Mouse (Mus musculus): ENCODE data around the gene Polr2f. TPM values are rescaled to one million over a fixed set of nuclear protein-coding genes. Genes with fewer than 3 reads are reported as not detected.

Gene Polr2f
- polyA plus RNA-seq (2014; fragmentation: Nextera tagmentation; extraction: Ambion mirVana) = 336 and 363 TPM in 2 replicates

GRCm38 (mm10) chr15:79140866-79141565, at the start of gene Polr2f, which contains the start of gene 1700088E04Rik:
Gene Polr2f, plus strand, starts transcription at chr15:79141009.
Gene 1700088E04Rik, minus strand, starts transcription at chr15:79141253.
- Histone ChIP-seq H3K9me3 (ENCODE audit: control insufficient read depth, low read length) (no peaks in the 10 kb centered on the region), H3K4me3 (ENCODE audit: low read depth, low read length) (peak within 1 kb of the TSS; percentile 77), H3K36me3 (ENCODE audit: control insufficient read depth, insufficient read depth, low read length) (0 out of 2 replicates have a peak, but pooled peaks cover 3% of the 10 kb centered on the region), H3K27me3 (ENCODE audit: control insufficient read depth, insufficient read depth, low read length) (no peaks in the 10 kb centered on the region), H3K4me2 (replicated peaks; ENCODE audit: low read depth, low read length) (peak within 1 kb of the TSS; percentile 67), H3K27ac (ENCODE audit: low read depth, low read length) (no peak within 1 kb of the TSS), H3K9ac (ENCODE audit: low read depth, low read length) (peak within 1 kb of the TSS; percentile 67), H3K4me1 (replicated peaks; ENCODE audit: control insufficient read depth, insufficient read depth, low read length) (0 out of 2 replicates have a peak, but pooled peaks cover 2% of the 10 kb centered on the region)
- ATAC-seq (ENCODE audit: low FRiP score) (peak; percentile 89), DNase-seq (ENCODE audit: low spot score) (peak; percentile 99)
- WGBS = under 1% methylated on average over 57 of the region's 57 CpGs

DNA sequence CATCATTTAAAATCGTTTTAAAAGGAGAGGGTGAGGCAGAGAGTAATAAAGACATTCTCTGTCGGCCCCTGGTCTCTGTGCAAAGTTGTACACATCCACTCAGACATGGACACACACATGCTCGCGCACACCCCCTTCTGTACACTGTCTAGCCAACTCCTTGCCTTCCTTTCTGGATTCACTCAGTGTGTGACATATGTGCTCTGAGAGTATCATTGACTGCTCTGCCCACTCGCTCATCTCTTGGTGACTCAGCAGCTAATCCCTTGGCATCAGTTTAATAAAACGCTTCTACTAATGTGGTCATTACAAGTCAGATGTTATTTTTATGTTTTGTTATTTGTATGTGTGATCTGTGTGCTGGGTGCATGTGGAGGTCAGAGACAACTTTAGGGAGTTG, 48.5 kb upstream of the Polr2f start:
- no peak overlapping the region for H3K27ac ChIP-seq (ENCODE audit: low read depth, low read length)
- H3K4me1 ChIP-seq (replicated peaks; ENCODE audit: control insufficient read depth, insufficient read depth, low read length) = 0 out of 2 replicates have a peak, but pooled peaks cover under 1% of the 10 kb centered on the region
- ATAC-seq (ENCODE audit: low FRiP score) (no peak), DNase-seq (ENCODE audit: low spot score) (no peak)
- H3K27me3 ChIP-seq (ENCODE audit: control insufficient read depth, insufficient read depth, low read length) = no peaks in the 10 kb centered on the region
- WGBS = 95% methylated on average over 6 of the region's 6 CpGs
- peaks cover 16% of the 10 kb centered on the region for H3K36me3 ChIP-seq (ENCODE audit: control insufficient read depth, insufficient read depth, low read length)
- no peaks in the 10 kb centered on the region for H3K9me3 ChIP-seq (ENCODE audit: control insufficient read depth, low read length)
- H3K9ac ChIP-seq (ENCODE audit: low read depth, low read length) = no peak overlapping the region
- no peak overlapping the region for H3K4me3 ChIP-seq (ENCODE audit: low read depth, low read length)
- H3K4me2 ChIP-seq (replicated peaks; ENCODE audit: low read depth, low read length) = no peak overlapping the region

DNA sequence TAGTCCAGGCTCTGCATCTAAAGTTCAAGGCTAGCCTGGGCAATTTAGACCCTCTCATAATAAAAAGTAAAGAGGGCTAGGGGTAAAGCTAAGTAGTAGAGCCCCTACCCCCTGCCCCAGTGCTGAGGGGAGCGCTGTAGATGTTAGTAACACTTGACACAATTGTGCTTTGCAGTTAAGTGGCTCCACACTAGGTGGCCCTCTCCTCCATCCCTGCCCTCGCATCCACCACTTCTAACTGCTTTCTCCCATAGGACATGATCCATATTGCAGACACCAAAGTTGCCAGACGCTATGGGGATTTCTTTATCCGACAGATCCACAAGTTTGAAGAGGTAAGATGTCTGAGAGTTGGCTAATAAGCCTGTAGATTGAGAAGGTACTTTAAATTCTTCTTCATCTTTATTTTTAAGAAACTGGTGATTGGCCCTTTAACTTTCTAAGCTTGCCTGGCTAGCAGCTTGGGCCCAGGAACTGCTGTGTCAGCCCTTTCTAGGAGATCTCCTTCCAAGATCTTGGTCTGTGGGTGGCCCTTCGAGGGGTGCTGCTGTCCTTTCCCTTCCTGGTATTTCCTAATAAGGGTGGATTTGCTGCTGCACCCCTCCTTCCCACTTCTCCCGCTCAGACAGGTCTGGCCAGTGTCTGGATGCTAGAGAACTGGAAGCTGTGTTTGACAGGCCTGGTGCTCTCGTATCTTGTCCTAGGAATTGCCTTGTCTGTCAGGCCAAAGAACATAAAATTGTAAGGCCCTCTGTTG, 47.5 kb upstream of the Polr2f start:
- Histone ChIP-seq H3K4me3 (ENCODE audit: low read depth, low read length) (no peak overlapping the region), H3K9me3 (ENCODE audit: control insufficient read depth, low read length) (no peaks in the 10 kb centered on the region), H3K27ac (ENCODE audit: low read depth, low read length) (no peak overlapping the region), H3K4me1 (replicated peaks; ENCODE audit: control insufficient read depth, insufficient read depth, low read length) (0 out of 2 replicates have a peak, but pooled peaks cover 2% of the 10 kb centered on the region), H3K27me3 (ENCODE audit: control insufficient read depth, insufficient read depth, low read length) (no peaks in the 10 kb centered on the region), H3K36me3 (ENCODE audit: control insufficient read depth, insufficient read depth, low read length) (peaks cover 16% of the 10 kb centered on the region), H3K9ac (ENCODE audit: low read depth, low read length) (no peak overlapping the region), H3K4me2 (replicated peaks; ENCODE audit: low read depth, low read length) (no peak overlapping the region)
- DNase-seq (ENCODE audit: low spot score) (peak; percentile 21), ATAC-seq (ENCODE audit: low FRiP score) (no peak)
- 82% methylated on average over 7 of the region's 7 CpGs for WGBS

GRCm38 (mm10) chr15:79095483-79095882, 45.3 kb upstream of the Polr2f start:
- Histone ChIP-seq H3K9ac (ENCODE audit: low read depth, low read length) (no peak overlapping the region), H3K27me3 (ENCODE audit: control insufficient read depth, insufficient read depth, low read length) (no peaks in the 10 kb centered on the region), H3K4me2 (replicated peaks; ENCODE audit: low read depth, low read length) (no peak overlapping the region), H3K9me3 (ENCODE audit: control insufficient read depth, low read length) (no peaks in the 10 kb centered on the region), H3K4me3 (ENCODE audit: low read depth, low read length) (no peak overlapping the region), H3K27ac (ENCODE audit: low read depth, low read length) (no peak overlapping the region), H3K4me1 (replicated peaks; ENCODE audit: control insufficient read depth, insufficient read depth, low read length) (0 out of 2 replicates have a peak, but pooled peaks cover 2% of the 10 kb centered on the region), H3K36me3 (ENCODE audit: control insufficient read depth, insufficient read depth, low read length) (peaks cover 11% of the 10 kb centered on the region)
- DNase-seq (ENCODE audit: low spot score) = no peak
- WGBS = 91% methylated on average over 5 of the region's 5 CpGs
- no peak for ATAC-seq (ENCODE audit: low FRiP score)

- 75% methylated on average over 3 of the region's 3 CpGs for WGBS
- Histone ChIP-seq H3K27me3 (ENCODE audit: control insufficient read depth, insufficient read depth, low read length) (no peaks in the 10 kb centered on the region), H3K4me3 (ENCODE audit: low read depth, low read length) (no peak overlapping the region), H3K9me3 (ENCODE audit: control insufficient read depth, low read length) (no peaks in the 10 kb centered on the region), H3K27ac (ENCODE audit: low read depth, low read length) (no peak overlapping the region), H3K9ac (ENCODE audit: low read depth, low read length) (no peak overlapping the region), H3K36me3 (ENCODE audit: control insufficient read depth, insufficient read depth, low read length) (peaks cover 5% of the 10 kb centered on the region; the same call in 1 of the 2 replicates), H3K4me2 (replicated peaks; ENCODE audit: low read depth, low read length) (no peak overlapping the region), H3K4me1 (replicated peaks; ENCODE audit: control insufficient read depth, insufficient read depth, low read length) (0 out of 2 replicates have a peak, but pooled peaks cover 2% of the 10 kb centered on the region)
- no peak for DNase-seq (ENCODE audit: low spot score)
- ATAC-seq (ENCODE audit: low FRiP score) = no peak
These were observed 44.3 kb upstream of the Polr2f start for GRCm38 (mm10) chr15:79096556-79096955.

- H3K27me3 ChIP-seq (ENCODE audit: control insufficient read depth, insufficient read depth, low read length) = no peaks in the 10 kb centered on the region
- 51% methylated on average over 2 of the region's 2 CpGs for WGBS
- H3K9ac ChIP-seq (ENCODE audit: low read depth, low read length) = no peak overlapping the region
- no peak overlapping the region for H3K27ac ChIP-seq (ENCODE audit: low read depth, low read length)
- 0 out of 2 replicates have a peak, but pooled peaks cover 2% of the 10 kb centered on the region for H3K4me1 ChIP-seq (replicated peaks; ENCODE audit: control insufficient read depth, insufficient read depth, low read length)
- H3K9me3 ChIP-seq (ENCODE audit: control insufficient read depth, low read length) = no peaks in the 10 kb centered on the region
- no peak overlapping the region for H3K4me2 ChIP-seq (replicated peaks; ENCODE audit: low read depth, low read length)
- 0 out of 2 replicates have a peak, but pooled peaks cover 5% of the 10 kb centered on the region for H3K36me3 ChIP-seq (ENCODE audit: control insufficient read depth, insufficient read depth, low read length)
- no peak overlapping the region for H3K4me3 ChIP-seq (ENCODE audit: low read depth, low read length)
- ATAC-seq (ENCODE audit: low FRiP score) (no peak), DNase-seq (ENCODE audit: low spot score) (no peak)
These were observed 43.7 kb upstream of the Polr2f start for GRCm38 (mm10) chr15:79097135-79097534.

GRCm38 (mm10) chr15:79097611-79098025, 43.2 kb upstream of the Polr2f start:
- no peak overlapping the region for H3K9ac ChIP-seq (ENCODE audit: low read depth, low read length)
- no peak overlapping the region for H3K4me3 ChIP-seq (ENCODE audit: low read depth, low read length)
- H3K36me3 ChIP-seq (ENCODE audit: control insufficient read depth, insufficient read depth, low read length) = 0 out of 2 replicates have a peak, but pooled peaks cover 5% of the 10 kb centered on the region
- WGBS = 67% methylated on average over 6 of the region's 6 CpGs
- no peaks in the 10 kb centered on the region for H3K9me3 ChIP-seq (ENCODE audit: control insufficient read depth, low read length)
- no peak overlapping the region for H3K27ac ChIP-seq (ENCODE audit: low read depth, low read length)
- ATAC-seq (ENCODE audit: low FRiP score) = no peak
- H3K27me3 ChIP-seq (ENCODE audit: control insufficient read depth, insufficient read depth, low read length) = no peaks in the 10 kb centered on the region
- no peak overlapping the region for H3K4me2 ChIP-seq (replicated peaks; ENCODE audit: low read depth, low read length)
- 0 out of 2 replicates have a peak, but pooled peaks cover 2% of the 10 kb centered on the region for H3K4me1 ChIP-seq (replicated peaks; ENCODE audit: control insufficient read depth, insufficient read depth, low read length)
- DNase-seq (ENCODE audit: low spot score) = no peak

DNA sequence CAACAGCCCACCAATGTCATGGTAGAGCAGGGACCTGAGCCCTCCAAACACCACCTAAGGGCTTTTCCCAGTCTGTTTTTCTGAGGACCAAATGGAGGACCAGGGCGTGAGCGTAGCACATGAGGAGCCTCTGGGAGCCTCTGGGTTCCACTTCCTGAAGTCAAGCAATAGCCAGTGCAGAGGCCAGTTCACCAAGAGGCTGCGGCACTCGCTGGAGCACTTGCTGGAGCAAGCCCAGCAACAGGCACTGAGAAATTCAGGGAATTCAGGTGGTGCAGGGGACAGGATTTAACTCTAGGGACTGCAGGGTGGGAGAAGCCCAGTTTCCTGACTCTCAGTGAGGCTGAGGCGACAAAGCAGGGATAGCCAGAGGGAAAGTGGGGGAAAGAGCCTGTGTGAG, 42.6 kb upstream of the Polr2f start:
- no peak for ATAC-seq (ENCODE audit: low FRiP score)
- 0 out of 2 replicates have a peak, but pooled peaks cover 5% of the 10 kb centered on the region for H3K36me3 ChIP-seq (ENCODE audit: control insufficient read depth, insufficient read depth, low read length)
- 0 out of 2 replicates have a peak, but pooled peaks cover 2% of the 10 kb centered on the region for H3K4me1 ChIP-seq (replicated peaks; ENCODE audit: control insufficient read depth, insufficient read depth, low read length)
- H3K27me3 ChIP-seq (ENCODE audit: control insufficient read depth, insufficient read depth, low read length) = no peaks in the 10 kb centered on the region
- H3K27ac ChIP-seq (ENCODE audit: low read depth, low read length) = no peak overlapping the region
- DNase-seq (ENCODE audit: low spot score) = no peak
- H3K4me2 ChIP-seq (replicated peaks; ENCODE audit: low read depth, low read length) = no peak overlapping the region
- no peak overlapping the region for H3K9ac ChIP-seq (ENCODE audit: low read depth, low read length)
- WGBS = 67% methylated on average over 5 of the region's 5 CpGs
- H3K9me3 ChIP-seq (ENCODE audit: control insufficient read depth, low read length) = no peaks in the 10 kb centered on the region
- H3K4me3 ChIP-seq (ENCODE audit: low read depth, low read length) = no peak overlapping the region

Data from hindbrain, embryonic 11.5 days (tissue).